Mouse (Mus musculus): Measurements from ENCODE around the gene Lrrc17.

The Lrrc17 gene

GRCm38 (mm10) chr5:21565392-21566065 is 22.2 kb downstream of the Lrrc17 start:
- TF ChIP-seq GATA4 (IDR thresholded peaks at IDR 0.05; ENCODE audit: insufficient replicate concordance, low read length), result no peak

GRCm38 (mm10) chr5:21567784-21568183 is 24.4 kb downstream of the Lrrc17 start:
- no peak for TF ChIP-seq GATA4 (IDR thresholded peaks at IDR 0.05; ENCODE audit: insufficient replicate concordance, low read length)

GRCm38 (mm10) chr5:21572764-21573416 is 29.5 kb downstream of the Lrrc17 start:
- TF ChIP-seq GATA4 (IDR thresholded peaks at IDR 0.05; ENCODE audit: insufficient replicate concordance, low read length), result no peak

- no peak for TF ChIP-seq GATA4 (IDR thresholded peaks at IDR 0.05; ENCODE audit: insufficient replicate concordance, low read length)
Observed at GRCm38 (mm10) chr5:21574386-21575209, 31.2 kb downstream of the Lrrc17 start.

GRCm38 (mm10) chr5:21575210-21575550 is 31.8 kb downstream of the Lrrc17 start:
- TF ChIP-seq GATA4 (IDR thresholded peaks at IDR 0.05; ENCODE audit: insufficient replicate concordance, low read length), result no peak

- TF ChIP-seq GATA4 (IDR thresholded peaks at IDR 0.05; ENCODE audit: insufficient replicate concordance, low read length), result no peak
Observed at GRCm38 (mm10) chr5:21578136-21578535, 34.8 kb downstream of the Lrrc17 start.

- no peak for TF ChIP-seq GATA4 (IDR thresholded peaks at IDR 0.05; ENCODE audit: insufficient replicate concordance, low read length)
Observed at GRCm38 (mm10) chr5:21586763-21587162, 43.4 kb downstream of the Lrrc17 start.

GRCm38 (mm10) chr5:21587683-21588082 is 44.3 kb downstream of the Lrrc17 start:
- TF ChIP-seq GATA4 (IDR thresholded peaks at IDR 0.05; ENCODE audit: insufficient replicate concordance, low read length), result no peak

GRCm38 (mm10) chr5:21588220-21588619 is 44.9 kb downstream of the Lrrc17 start:
- no peak for TF ChIP-seq GATA4 (IDR thresholded peaks at IDR 0.05; ENCODE audit: insufficient replicate concordance, low read length)

GRCm38 (mm10) chr5:21592106-21592505 is 48.7 kb downstream of the Lrrc17 start:
- no peak for TF ChIP-seq GATA4 (IDR thresholded peaks at IDR 0.05; ENCODE audit: insufficient replicate concordance, low read length)

GRCm38 (mm10) chr5:21593201-21593709 is 49.9 kb downstream of the Lrrc17 start:
- no peak for TF ChIP-seq GATA4 (IDR thresholded peaks at IDR 0.05; ENCODE audit: insufficient replicate concordance, low read length)

GRCm38 (mm10) chr5:21599961-21600360 is 56.6 kb downstream of the Lrrc17 start:
- no peak for TF ChIP-seq GATA4 (IDR thresholded peaks at IDR 0.05; ENCODE audit: insufficient replicate concordance, low read length)

- no peak for TF ChIP-seq GATA4 (IDR thresholded peaks at IDR 0.05; ENCODE audit: insufficient replicate concordance, low read length)
Observed at GRCm38 (mm10) chr5:21605936-21606335, 62.6 kb downstream of the Lrrc17 start.

- TF ChIP-seq GATA4 (IDR thresholded peaks at IDR 0.05; ENCODE audit: insufficient replicate concordance, low read length), result no peak
Observed at GRCm38 (mm10) chr5:21608311-21609304, 65.2 kb downstream of the Lrrc17 start.

- TF ChIP-seq GATA4 (IDR thresholded peaks at IDR 0.05; ENCODE audit: insufficient replicate concordance, low read length), result no peak
Observed at GRCm38 (mm10) chr5:21610996-21611395, 67.6 kb downstream of the Lrrc17 start.
